Mouse (Mus musculus) kidney, postnatal 0 days (tissue): ENCODE measurements around the gene Myo3b. TPM values are rescaled to one million over a fixed set of nuclear protein-coding genes. Genes with fewer than 3 reads are reported as not detected.

Experiments
- ATAC-seq: fragments of 200-750 bp; cut with Nextera tagmentation; replicated peaks from 2 replicates; pipeline ENCODE4 v1.8.0; 2017; ENCODE audit warnings: low read depth, moderate number of reproducible peaks, moderate TSS enrichment, moderate library complexity; ENCODE audit not compliant: low FRiP score
- DNase-seq: peaks from one replicate; pipeline ENCODE4 v3.0.0-alpha.2; 2016; ENCODE audit warnings: low spot score
- H3K27ac ChIP-seq: fragments of 300-500 bp; sonication (generic); 2 replicates; pipeline ENCODE4 v1.5.1; 2014; ENCODE audit warnings: mild to moderate bottlenecking
- H3K27me3 ChIP-seq: fragments of 300-500 bp; sonication (generic); 2 replicates; pipeline ENCODE4 v1.6.1; 2014; ENCODE audit warnings: low read length, mixed read lengths; ENCODE audit not compliant: insufficient read depth
- H3K36me3 ChIP-seq: fragments of 300-500 bp; sonication (generic); 2 replicates; pipeline ENCODE4 v1.6.1; 2014; ENCODE audit warnings: low read length, mixed read lengths; ENCODE audit not compliant: insufficient read depth
- H3K4me1 ChIP-seq: fragments of 300-500 bp; sonication (generic); replicated peaks from 2 replicates; pipeline ENCODE4 v1.6.1; 2014; ENCODE audit warnings: antibody characterized with exemption, low read length, mixed read lengths; ENCODE audit not compliant: insufficient read depth
- H3K4me2 ChIP-seq: fragments of 300-500 bp; sonication (generic); 2 replicates; pipeline ENCODE4 v1.6.1; 2014; ENCODE audit warnings: mild to moderate bottlenecking, low read length, moderate library complexity, mixed read lengths
- H3K4me3 ChIP-seq: fragments of 300-500 bp; sonication (generic); replicated peaks from 2 replicates; pipeline ENCODE4 v1.5.1; 2014; ENCODE audit warnings: low read depth, low read length
- H3K9ac ChIP-seq: fragments of 300-500 bp; sonication (generic); 2 replicates; pipeline ENCODE4 v1.6.1; 2014; ENCODE audit warnings: low read depth, low read length
- H3K9me3 ChIP-seq: fragments of 300-500 bp; sonication (generic); replicated peaks from 2 replicates; pipeline ENCODE4 v1.6.1; 2016; ENCODE audit warnings: low read length, inconsistent platforms, mixed read lengths
- CTCF ChIP-seq: IDR thresholded peaks from 2 replicates; pipeline ENCODE4 v1.5.1; 2016; ENCODE audit warnings: antibody characterized with exemption, low read depth, mild to moderate bottlenecking, moderate library complexity
- WGBS: fragments of 180-500 bp; shearing (Covaris S2); extraction: QIAGEN DNeasy Blood & Tissue Kit; methylation state at CpG from one replicate; pipeline ENCODE4 v1.1.7; 2014; 5-methylcytosine and 5-hydroxymethylcytosine counted together
- polyA plus RNA-seq: library from polyadenylated mRNA; unstranded; fragments of >200 nt; fragmentation: Nextera tagmentation; extraction: Ambion mirVana; gene quantifications from 2 replicates; pipeline ENCODE4 v1.2.1, GENCODE M21; 2015

Myo3b gene
- polyA plus RNA-seq, 1 experiment from 2014 or later = 1.3 TPM

DNA sequence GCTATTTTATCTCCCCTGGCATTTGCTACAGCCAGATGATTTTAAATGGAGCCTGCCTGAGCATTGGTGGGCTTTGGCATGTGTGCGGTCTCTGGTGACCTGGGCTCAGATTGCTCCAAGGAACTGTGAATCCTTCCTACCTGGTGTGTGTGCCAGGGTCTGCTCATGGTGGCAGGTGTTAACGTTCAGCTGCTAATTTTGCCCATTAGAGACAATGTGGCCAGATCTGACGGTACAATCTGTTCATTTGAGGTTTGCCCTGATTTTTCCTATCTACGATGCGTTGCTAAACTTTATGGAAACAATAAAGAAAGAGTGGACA is 138.7 kb downstream of the Myo3b start:
- Histone ChIP-seq H3K9ac (no peak overlapping the region), H3K4me2 (no peak overlapping the region), H3K27me3 (no peaks in the 10 kb centered on the region), H3K4me1 (no peaks in the 10 kb centered on the region), H3K27ac (no peak overlapping the region), H3K36me3 (no peaks in the 10 kb centered on the region), H3K4me3 (no peak overlapping the region), H3K9me3 (no peaks in the 10 kb centered on the region)
- WGBS = 66% methylated on average over 5 of the region's 5 CpGs
- no peak for TF ChIP-seq CTCF
- ATAC-seq = no peak
- DNase-seq = no peak

DNA sequence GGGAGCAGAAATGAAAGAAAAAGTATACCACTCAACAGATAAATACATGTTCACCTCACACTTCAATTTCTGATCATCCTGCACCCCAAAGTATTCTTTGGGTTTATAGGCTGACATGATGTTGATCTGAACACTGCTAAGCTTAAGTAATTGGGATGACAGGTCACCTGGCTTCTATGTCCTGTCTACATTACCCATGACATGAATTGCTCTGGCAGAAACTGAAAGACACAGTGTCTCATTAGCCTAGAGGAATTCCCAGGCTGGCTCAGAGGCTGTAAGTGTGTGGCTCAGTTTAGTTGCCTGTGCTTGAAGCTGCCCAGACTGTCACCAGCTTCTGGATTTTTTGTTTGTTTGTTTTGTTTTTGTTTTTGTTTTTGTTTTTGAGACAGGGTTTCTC is 139.3 kb downstream of the Myo3b start:
- H3K36me3 ChIP-seq = no peaks in the 10 kb centered on the region
- no peak for TF ChIP-seq CTCF

DNA sequence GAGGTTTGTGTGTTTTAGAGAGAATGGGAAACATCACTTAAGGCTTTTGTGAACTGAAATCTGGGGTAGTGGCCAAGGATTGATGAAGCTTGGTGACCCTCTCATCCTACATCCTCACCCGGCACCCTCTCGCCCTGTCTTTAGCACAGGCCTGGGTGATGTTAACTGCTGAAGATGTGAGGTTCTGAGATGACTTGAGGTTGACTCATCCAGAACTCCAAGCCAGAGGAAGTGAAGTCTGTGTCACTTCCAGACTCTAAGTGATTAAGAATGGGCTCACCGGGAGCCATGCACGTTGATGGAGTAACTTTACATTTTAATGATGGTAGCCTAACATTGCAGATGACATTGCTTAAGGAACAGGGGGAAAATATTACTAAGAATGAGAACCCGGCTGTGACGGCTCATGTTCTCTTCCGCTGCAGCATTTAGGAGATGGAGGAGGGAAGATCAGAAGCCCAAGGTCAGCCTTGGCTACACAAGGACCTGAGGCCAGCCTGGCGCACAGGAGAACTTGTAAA is 143.3 kb downstream of the Myo3b start:
- H3K27ac ChIP-seq = no peak overlapping the region
- no peak overlapping the region for H3K4me3 ChIP-seq
- 88% methylated on average over 8 of the region's 8 CpGs for WGBS
- no peaks in the 10 kb centered on the region for H3K9me3 ChIP-seq
- DNase-seq = no peak
- H3K27me3 ChIP-seq = no peaks in the 10 kb centered on the region
- no peak for ATAC-seq
- no peak for TF ChIP-seq CTCF
- no peaks in the 10 kb centered on the region for H3K4me1 ChIP-seq
- no peak overlapping the region for H3K4me2 ChIP-seq
- no peak overlapping the region for H3K9ac ChIP-seq
- H3K36me3 ChIP-seq = no peaks in the 10 kb centered on the region

More for the DNA sequence above, 139.3 kb downstream of the Myo3b start:
- H3K4me1 ChIP-seq = no peaks in the 10 kb centered on the region
- no peaks in the 10 kb centered on the region for H3K9me3 ChIP-seq
- H3K27me3 ChIP-seq = no peaks in the 10 kb centered on the region
- no peak for ATAC-seq
- no peak overlapping the region for H3K27ac ChIP-seq
- DNase-seq = no peak
- no peak overlapping the region for H3K9ac ChIP-seq
- no peak overlapping the region for H3K4me2 ChIP-seq
- H3K4me3 ChIP-seq = no peak overlapping the region

DNA sequence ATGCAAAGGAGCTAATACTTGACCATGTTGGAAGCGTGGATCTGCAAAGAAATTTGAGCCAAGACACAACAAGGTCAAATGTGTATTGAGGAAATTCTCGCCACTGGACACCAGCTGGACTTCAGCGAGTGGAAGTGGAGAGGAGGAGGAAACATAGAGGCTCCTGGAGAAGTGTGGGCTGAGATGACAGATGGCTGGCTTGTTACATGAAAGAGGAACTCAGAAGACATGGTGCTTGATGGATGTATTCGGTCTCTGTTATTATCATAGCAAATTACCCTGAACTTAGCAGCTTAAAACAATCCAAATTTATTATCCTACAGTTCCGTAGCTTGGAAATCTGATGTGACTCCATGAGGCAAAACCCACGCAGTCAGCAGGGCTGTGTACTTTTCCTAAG is 148.1 kb downstream of the Myo3b start:
- H3K9me3 ChIP-seq = no peaks in the 10 kb centered on the region
- 50% methylated on average over 6 of the region's 6 CpGs for WGBS
- H3K27ac ChIP-seq = no peak overlapping the region
- DNase-seq = peak; percentile 11
- no peaks in the 10 kb centered on the region for H3K27me3 ChIP-seq
- no peak overlapping the region for H3K9ac ChIP-seq
- H3K4me2 ChIP-seq = no peak overlapping the region
- no peaks in the 10 kb centered on the region for H3K36me3 ChIP-seq
- no peak for ATAC-seq
- no peak overlapping the region for H3K4me3 ChIP-seq
- H3K4me1 ChIP-seq = no peaks in the 10 kb centered on the region
- TF ChIP-seq CTCF = no peak

DNA sequence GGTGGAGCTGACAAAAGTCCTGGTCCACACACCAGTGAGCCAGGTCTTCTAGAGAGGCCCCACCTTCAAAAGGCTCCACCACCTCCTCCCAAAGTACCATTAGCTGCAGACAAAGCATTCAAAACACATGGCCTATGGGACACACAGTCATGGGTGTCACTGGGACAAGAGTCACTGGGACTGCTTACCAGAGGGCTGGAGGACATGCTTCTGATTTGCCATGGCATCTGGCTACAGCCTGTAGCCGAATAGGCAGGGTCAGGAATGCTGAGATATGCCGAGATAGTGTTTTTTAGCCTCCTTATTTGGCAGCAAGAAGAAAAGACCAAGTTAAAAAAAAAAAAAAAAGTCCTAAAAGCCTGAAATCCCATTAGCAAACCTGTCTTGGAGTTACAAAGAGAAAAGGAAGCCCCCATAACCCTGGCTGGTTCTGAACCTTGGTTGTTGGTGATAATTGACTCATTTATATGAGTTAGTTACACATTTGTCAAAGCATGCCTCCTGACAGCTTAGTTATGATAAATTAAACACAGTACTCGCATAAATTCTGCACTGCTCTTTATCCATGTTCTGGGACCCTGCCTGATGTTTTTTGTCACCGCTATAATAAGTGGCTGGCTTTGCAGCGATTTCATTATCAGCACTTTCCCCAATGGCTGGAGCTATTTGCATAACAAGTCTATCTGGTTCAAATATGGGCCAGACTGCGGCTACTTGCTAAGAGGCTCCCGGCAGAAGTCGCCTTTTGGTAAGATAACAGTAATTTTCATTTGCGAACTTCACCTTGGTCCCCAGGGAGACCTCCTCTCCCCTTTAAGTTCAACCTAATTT is 156.7 kb downstream of the Myo3b start:
- H3K4me2 ChIP-seq = no peak overlapping the region
- DNase-seq (no peak), ATAC-seq (no peak)
- H3K9ac ChIP-seq = no peak overlapping the region
- no peak overlapping the region for H3K27ac ChIP-seq
- H3K4me3 ChIP-seq = no peak overlapping the region
- 69% methylated on average over 9 of the region's 9 CpGs for WGBS
- H3K36me3 ChIP-seq = no peaks in the 10 kb centered on the region
- H3K4me1 ChIP-seq = no peaks in the 10 kb centered on the region
- no peaks in the 10 kb centered on the region for H3K27me3 ChIP-seq
- TF ChIP-seq CTCF = no peak
- no peaks in the 10 kb centered on the region for H3K9me3 ChIP-seq

DNA sequence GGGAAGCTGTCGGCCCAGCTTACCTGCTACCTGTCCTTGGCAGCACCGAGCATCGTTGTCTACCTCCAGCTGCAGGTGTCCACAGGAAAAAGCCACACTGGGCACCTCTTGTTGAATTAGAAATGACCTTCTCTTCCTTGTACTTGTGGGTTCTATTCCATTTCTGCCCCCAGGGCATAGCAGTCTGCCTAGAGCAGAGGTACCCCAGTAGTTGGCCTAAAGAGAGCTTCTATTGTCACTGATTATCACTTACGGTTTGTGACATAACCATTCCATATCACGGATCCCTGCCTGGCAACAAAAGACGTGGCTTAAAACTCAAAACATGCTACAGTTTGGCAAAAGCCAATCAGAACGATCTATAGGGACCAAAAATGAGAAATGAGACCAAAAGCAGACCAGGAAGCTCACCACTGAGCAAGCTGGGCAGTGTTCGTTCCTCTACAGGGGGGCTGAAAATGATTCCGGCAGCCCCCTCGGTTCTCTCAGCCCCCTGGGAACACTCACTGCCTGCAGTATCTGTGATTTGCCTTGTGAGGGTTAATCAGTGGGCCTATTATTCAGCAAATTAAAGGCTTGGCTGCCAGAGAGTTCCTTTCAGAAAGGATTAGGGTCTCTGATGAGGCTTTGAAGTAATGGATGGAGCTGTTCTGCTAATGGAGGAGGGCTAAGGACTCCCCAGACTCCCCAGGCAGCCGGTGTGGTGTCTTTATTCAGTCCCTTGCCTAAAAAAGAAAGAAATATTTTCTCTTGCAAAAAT is 163.1 kb downstream of the Myo3b start:
- H3K9ac ChIP-seq = no peak overlapping the region
- H3K4me1 ChIP-seq = no peaks in the 10 kb centered on the region
- no peaks in the 10 kb centered on the region for H3K27me3 ChIP-seq
- no peak for TF ChIP-seq CTCF
- no peaks in the 10 kb centered on the region for H3K36me3 ChIP-seq
- DNase-seq = no peak
- 36% methylated on average over 11 of the region's 11 CpGs for WGBS
- H3K27ac ChIP-seq = no peak overlapping the region
- no peak overlapping the region for H3K4me2 ChIP-seq
- H3K9me3 ChIP-seq = no peaks in the 10 kb centered on the region
- no peak overlapping the region for H3K4me3 ChIP-seq
- ATAC-seq = no peak
